Mouse (Mus musculus): ENCODE measurements at regions not wholly inside any gene's neighbourhood (a gene's known extent, or its start where the extent isn't known, plus 50 kb on each side); places are given as distances from the start of the nearest gene placed in this dataset.

DNA sequence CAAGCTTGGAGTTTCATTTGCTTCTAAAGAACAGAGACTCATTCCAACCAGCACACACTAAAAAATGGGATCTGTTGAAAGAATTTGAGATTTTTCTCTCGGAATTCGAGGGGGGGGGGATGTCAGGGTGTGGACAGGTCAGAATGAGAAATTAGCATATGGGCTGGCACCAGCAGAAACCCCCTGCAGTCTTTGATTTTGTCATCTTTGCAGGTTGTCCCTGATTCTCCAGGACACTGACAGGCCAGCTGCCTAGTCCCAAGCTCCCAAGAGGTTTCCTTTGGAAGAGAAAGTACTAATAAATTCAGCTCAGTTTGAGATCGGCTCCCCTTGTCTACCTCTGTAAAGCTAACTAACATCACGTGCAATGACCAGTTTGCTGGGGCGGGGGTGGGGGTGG is 224.9 kb downstream of the Cog6 start:
- TF ChIP-seq CTCF (IDR thresholded peaks at IDR 0.05; ENCODE audit: borderline replicate concordance, extremely low read depth, insufficient read depth, insufficient read length) (no peak), POLR2A (IDR thresholded peaks at IDR 0.05; ENCODE audit: borderline replicate concordance, extremely low read depth, insufficient read depth, insufficient read length, poor library complexity, severe bottlenecking) (no peak)
